Mouse (Mus musculus): Measurements from ENCODE around the gene Shroom3. TPM values are rescaled to one million over a fixed set of nuclear protein-coding genes. Genes with fewer than 3 reads are reported as not detected.

Gene Shroom3
- polyA plus RNA-seq, 1 experiment from 2014 or later = 6.4 TPM

DNA sequence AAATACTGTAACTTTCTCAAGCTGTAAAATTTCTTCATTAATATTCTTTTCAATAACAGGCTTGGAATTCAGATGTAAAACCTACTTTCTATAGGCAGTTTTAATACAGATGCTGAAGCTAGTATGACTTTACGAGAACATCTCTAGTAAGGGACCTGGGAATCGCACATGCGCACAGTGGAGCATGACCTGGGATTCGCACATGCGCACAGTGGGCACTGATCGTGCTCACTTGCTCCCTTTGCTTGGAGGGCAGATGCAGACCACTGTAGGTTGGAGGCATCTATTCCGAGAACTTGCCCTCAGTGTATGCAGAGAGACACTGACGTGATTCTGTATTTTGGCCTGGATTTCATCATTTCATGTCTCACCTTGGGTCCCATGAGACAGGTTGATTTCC lies 212.6 kb downstream of the Shroom3 start:
- no peak overlapping the region for H3K4me2 ChIP-seq (ENCODE audit: low read depth, low read length)
- WGBS = 94% methylated on average over 8 of the region's 8 CpGs
- no peak overlapping the region for H3K4me3 ChIP-seq (ENCODE audit: low read length)
- H3K27me3 ChIP-seq (replicated peaks; ENCODE audit: control insufficient read depth, insufficient read depth, low read length) = no peaks in the 10 kb centered on the region
- H3K27ac ChIP-seq (ENCODE audit: low read length) = no peak overlapping the region
- ATAC-seq = no peak
- no peaks in the 10 kb centered on the region for H3K9me3 ChIP-seq (ENCODE audit: control insufficient read depth, low read length)
- H3K36me3 ChIP-seq (ENCODE audit: control insufficient read depth, insufficient read depth, low read length) = no peaks in the 10 kb centered on the region
- peaks cover 26% of the 10 kb centered on the region for H3K4me1 ChIP-seq (ENCODE audit: control insufficient read depth, insufficient read depth, low read length)
- no peak overlapping the region for H3K9ac ChIP-seq (ENCODE audit: low read depth, low read length)

DNA sequence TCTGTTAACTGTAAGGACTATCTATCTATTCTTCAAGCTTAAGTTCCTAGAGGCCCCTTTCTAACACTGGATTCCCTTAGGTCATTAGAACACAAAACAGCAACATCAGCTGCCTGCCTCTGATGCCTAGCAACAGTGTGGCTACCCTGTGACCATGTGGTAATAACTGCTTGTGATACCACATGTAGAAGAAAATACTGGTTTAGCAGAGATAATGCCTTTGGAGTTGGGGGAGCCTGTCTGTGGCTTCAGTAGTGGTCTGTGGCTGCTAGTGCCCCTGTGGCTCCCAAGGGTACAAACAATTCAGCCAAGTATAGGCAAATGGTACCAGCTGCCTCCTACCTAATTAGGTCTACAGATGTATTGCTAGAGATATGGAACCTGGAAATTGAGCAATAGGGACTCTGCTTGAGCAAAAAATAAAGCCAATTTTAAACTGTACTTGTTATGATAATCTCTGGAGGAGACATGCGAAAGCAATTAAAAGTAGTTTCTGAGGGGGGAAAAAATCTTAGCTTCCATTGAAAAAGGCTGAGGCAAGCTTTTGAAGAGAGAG lies 213.6 kb downstream of the Shroom3 start:
- peak overlapping the region; percentile 94; the same call in 1 of the 2 replicates for H3K27ac ChIP-seq (ENCODE audit: low read length)
- WGBS = 74% methylated on average over 1 of the region's 1 CpGs
- H3K4me3 ChIP-seq (ENCODE audit: low read length) = no peak overlapping the region
- no peaks in the 10 kb centered on the region for H3K9me3 ChIP-seq (ENCODE audit: control insufficient read depth, low read length)
- no peaks in the 10 kb centered on the region for H3K27me3 ChIP-seq (replicated peaks; ENCODE audit: control insufficient read depth, insufficient read depth, low read length)
- no peak overlapping the region for H3K4me2 ChIP-seq (ENCODE audit: low read depth, low read length)
- H3K36me3 ChIP-seq (ENCODE audit: control insufficient read depth, insufficient read depth, low read length) = no peaks in the 10 kb centered on the region
- no peak for ATAC-seq
- H3K4me1 ChIP-seq (ENCODE audit: control insufficient read depth, insufficient read depth, low read length) = peaks cover 23% of the 10 kb centered on the region
- no peak overlapping the region; the same call in 1 of the 2 replicates for H3K9ac ChIP-seq (ENCODE audit: low read depth, low read length)

DNA sequence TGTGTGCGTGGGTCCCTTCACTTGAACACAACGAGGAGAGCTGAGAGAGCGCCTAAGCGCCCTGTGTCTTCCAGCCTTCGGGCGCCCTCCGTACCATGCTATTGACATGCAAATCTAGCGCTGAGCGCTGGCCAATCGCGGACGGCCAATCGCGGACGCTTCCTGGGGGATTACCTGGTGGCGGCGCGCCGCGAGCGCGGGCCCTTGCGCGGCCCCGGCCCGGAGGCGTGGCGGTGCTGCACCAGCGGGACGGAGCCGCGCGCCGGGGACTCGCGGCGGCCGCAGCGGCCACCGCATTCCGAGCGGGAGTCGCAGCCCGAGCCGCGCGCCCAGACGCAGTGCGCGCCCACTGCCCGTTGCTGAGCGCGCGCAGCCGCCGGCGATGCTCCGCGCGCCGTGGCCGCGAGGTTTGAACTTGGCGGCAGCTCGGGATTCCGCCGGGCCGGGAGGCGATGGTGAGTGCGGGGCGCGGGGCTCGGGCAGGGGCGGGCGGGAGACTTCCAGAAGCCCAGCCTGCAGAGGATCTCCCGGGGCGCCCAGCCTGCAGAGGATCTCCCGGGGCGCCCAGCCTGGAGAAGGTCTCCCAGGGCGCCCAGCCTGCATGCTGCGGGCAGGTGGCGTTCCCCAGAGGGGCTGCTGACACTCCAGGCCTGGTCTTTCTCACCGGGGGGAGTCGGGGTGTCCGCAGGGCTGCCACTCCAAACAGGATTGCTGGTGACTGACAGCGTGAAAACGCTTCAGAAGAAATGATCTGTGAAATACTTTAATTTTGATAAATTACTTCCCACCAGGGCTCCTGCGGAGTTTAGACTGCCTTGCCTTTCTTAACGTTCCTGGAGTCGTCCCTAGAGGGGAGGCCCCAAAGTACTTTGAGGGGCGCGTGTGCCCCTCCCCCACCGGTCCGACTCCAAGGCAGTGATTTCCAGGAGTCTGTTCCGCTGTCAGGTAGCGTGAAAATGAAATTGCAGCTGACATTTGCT lies 214.8 kb downstream of the Shroom3 start:
- Histone ChIP-seq H3K27ac (ENCODE audit: low read length) (peak overlapping the region; percentile 94), H3K4me3 (ENCODE audit: low read length) (peak overlapping the region; percentile 73), H3K9ac (ENCODE audit: low read depth, low read length) (peak overlapping the region; percentile 91), H3K4me2 (ENCODE audit: low read depth, low read length) (peak overlapping the region; percentile 78), H3K36me3 (ENCODE audit: control insufficient read depth, insufficient read depth, low read length) (no peaks in the 10 kb centered on the region), H3K4me1 (ENCODE audit: control insufficient read depth, insufficient read depth, low read length) (peaks cover 19% of the 10 kb centered on the region), H3K9me3 (ENCODE audit: control insufficient read depth, low read length) (no peaks in the 10 kb centered on the region), H3K27me3 (replicated peaks; ENCODE audit: control insufficient read depth, insufficient read depth, low read length) (no peaks in the 10 kb centered on the region)
- WGBS = under 1% methylated on average over 85 of the region's 96 CpGs
- peak; percentile 92 for ATAC-seq

DNA sequence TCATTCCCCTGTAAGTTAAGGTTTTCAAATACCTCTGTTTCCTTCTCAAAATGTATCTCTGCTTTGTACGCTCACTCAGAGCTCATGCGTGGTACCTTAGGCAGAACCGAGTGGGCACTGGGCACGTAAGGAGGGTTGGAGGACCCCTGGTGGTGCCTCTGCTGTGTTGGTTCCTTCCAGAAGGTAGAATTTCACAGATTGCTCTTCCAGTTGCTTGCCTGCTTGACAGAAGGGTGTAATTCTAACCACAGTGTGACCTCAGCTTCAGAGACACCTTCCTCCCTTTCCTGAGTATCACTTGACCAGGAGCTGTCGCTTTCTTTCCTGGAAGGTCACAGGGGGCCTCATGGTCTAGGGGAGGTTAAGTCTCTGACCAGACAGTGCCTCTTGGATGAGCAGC lies 217.2 kb downstream of the Shroom3 start:
- Histone ChIP-seq H3K9ac (ENCODE audit: low read depth, low read length) (peak overlapping the region; percentile 62), H3K4me1 (ENCODE audit: control insufficient read depth, insufficient read depth, low read length) (peaks cover 25% of the 10 kb centered on the region), H3K27ac (ENCODE audit: low read length) (peak overlapping the region; percentile 87), H3K27me3 (replicated peaks; ENCODE audit: control insufficient read depth, insufficient read depth, low read length) (no peaks in the 10 kb centered on the region), H3K36me3 (ENCODE audit: control insufficient read depth, insufficient read depth, low read length) (no peaks in the 10 kb centered on the region), H3K4me2 (ENCODE audit: low read depth, low read length) (peak overlapping the region; percentile 53), H3K4me3 (ENCODE audit: low read length) (peak overlapping the region; percentile 35), H3K9me3 (ENCODE audit: control insufficient read depth, low read length) (no peaks in the 10 kb centered on the region)
- no peak for ATAC-seq
- 52% methylated on average over 5 of the region's 5 CpGs for WGBS

DNA sequence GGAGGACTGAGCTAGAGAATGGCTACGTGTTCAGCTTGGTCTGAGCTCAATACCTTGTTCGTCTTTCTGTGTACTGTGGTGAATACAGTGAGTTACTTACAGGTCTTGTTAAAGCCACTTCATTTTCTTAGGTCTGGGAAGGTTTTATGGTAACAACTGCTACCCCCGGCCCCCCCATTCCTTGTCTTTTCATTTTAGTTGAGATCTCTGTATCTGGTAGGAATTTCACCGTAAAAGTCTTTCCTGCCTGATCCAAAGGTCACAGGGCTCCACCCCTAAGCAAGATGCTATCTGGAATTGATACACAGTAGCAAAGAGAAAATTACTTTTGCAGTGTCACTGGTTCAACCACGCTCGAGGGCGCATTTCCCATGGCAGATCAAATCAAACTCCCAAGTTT lies 218.6 kb downstream of the Shroom3 start:
- Histone ChIP-seq H3K27me3 (replicated peaks; ENCODE audit: control insufficient read depth, insufficient read depth, low read length) (no peaks in the 10 kb centered on the region), H3K9me3 (ENCODE audit: control insufficient read depth, low read length) (no peaks in the 10 kb centered on the region), H3K9ac (ENCODE audit: low read depth, low read length) (peak overlapping the region; percentile 41; the same call in 1 of the 2 replicates), H3K27ac (ENCODE audit: low read length) (peak overlapping the region; percentile 91), H3K4me3 (ENCODE audit: low read length) (no peak overlapping the region), H3K4me2 (ENCODE audit: low read depth, low read length) (peak overlapping the region; percentile 20), H3K4me1 (ENCODE audit: control insufficient read depth, insufficient read depth, low read length) (peaks cover 28% of the 10 kb centered on the region), H3K36me3 (ENCODE audit: control insufficient read depth, insufficient read depth, low read length) (no peaks in the 10 kb centered on the region)
- 0 out of 2 replicates have a peak, but pooled peaks have one; percentile 19 for ATAC-seq
- WGBS = 45% methylated on average over 7 of the region's 7 CpGs

DNA sequence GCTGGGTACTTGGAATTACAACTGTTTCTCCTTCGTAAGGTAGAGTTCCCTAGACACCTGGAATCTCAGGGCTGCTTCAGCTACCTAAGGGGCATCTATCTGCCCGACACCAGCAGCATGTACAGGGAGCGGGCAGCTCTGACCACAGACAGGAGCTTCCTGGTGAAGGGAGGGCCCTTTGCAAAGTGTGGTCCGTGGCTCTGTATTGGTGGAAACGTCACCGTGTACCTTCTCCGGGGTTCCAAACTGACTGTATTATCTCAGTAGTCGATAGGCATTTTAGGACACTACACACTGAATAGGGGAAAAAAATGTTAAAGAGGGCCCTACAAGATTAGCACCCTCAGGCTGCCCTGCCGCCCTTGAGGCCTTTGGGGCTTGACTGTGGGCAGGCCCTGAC lies 221.9 kb downstream of the Shroom3 start:
- H3K27ac ChIP-seq (ENCODE audit: low read length) = peak overlapping the region; percentile 57; the same call in 1 of the 2 replicates
- WGBS = 65% methylated on average over 9 of the region's 9 CpGs

DNA sequence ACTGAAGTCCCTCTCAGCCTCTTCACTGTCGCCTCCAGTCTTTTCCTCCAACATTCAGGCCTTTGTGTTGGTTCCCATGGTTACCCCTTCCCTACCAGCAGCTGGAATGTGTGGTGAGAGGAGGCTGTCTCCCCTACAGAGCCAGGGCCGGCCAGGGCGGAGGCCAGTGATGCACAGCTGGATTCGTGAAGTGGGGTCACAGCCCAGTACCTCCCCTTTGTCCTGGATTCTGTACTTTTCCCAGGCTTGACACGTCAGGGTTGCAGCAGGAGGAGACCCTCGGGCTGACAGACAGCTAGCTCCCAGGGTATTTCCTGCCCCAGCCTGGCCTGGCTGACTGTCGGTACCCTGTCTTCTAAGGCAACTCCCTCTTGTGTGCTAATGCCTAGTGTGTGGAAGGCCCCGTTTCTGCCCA lies 222.4 kb downstream of the Shroom3 start:
- H3K9ac ChIP-seq (ENCODE audit: low read depth, low read length) = peak overlapping the region; percentile 6; the same call in 1 of the 2 replicates

More for the DNA sequence above, 221.9 kb downstream of the Shroom3 start:
- no peak for ATAC-seq
- Histone ChIP-seq H3K4me2 (ENCODE audit: low read depth, low read length) (no peak overlapping the region), H3K36me3 (ENCODE audit: control insufficient read depth, insufficient read depth, low read length) (peaks cover 11% of the 10 kb centered on the region), H3K4me1 (ENCODE audit: control insufficient read depth, insufficient read depth, low read length) (peaks cover 29% of the 10 kb centered on the region), H3K4me3 (ENCODE audit: low read length) (no peak overlapping the region), H3K9me3 (ENCODE audit: control insufficient read depth, low read length) (peaks cover 5% of the 10 kb centered on the region; the same call in 1 of the 2 replicates), H3K9ac (ENCODE audit: low read depth, low read length) (peak overlapping the region; percentile 6; the same call in 1 of the 2 replicates), H3K27me3 (replicated peaks; ENCODE audit: control insufficient read depth, insufficient read depth, low read length) (no peaks in the 10 kb centered on the region)

DNA sequence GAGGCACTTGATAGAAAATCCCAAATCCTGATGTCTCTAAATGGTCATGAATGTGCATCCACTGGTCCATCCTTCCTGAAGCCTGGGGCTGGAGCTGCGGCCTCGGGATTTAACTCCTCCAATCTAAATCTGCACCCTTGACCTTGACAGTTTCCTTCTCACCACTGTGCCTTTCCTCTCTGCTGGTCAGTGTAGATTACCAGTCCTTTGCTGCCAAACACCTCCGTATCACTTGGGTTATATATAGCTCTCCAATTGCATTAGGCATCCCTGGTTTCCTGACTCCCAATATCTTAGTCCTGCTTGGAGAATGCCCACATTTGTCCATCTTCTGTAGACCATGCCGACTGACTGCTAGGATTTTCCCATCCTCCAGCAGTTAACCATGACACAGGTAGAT lies 225.0 kb downstream of the Shroom3 start:
- no peak overlapping the region for H3K4me2 ChIP-seq (ENCODE audit: low read depth, low read length)
- WGBS = 82% methylated on average over 4 of the region's 4 CpGs
- peaks cover 11% of the 10 kb centered on the region for H3K36me3 ChIP-seq (ENCODE audit: control insufficient read depth, insufficient read depth, low read length)
- H3K9ac ChIP-seq (ENCODE audit: low read depth, low read length) = no peak overlapping the region
- no peaks in the 10 kb centered on the region for H3K27me3 ChIP-seq (replicated peaks; ENCODE audit: control insufficient read depth, insufficient read depth, low read length)
- no peak for ATAC-seq
- H3K4me1 ChIP-seq (ENCODE audit: control insufficient read depth, insufficient read depth, low read length) = peaks cover 36% of the 10 kb centered on the region
- no peak overlapping the region for H3K4me3 ChIP-seq (ENCODE audit: low read length)
- H3K27ac ChIP-seq (ENCODE audit: low read length) = no peak overlapping the region
- peaks cover 5% of the 10 kb centered on the region; the same call in 1 of the 2 replicates for H3K9me3 ChIP-seq (ENCODE audit: control insufficient read depth, low read length)

More for the DNA sequence above, 222.4 kb downstream of the Shroom3 start:
- H3K9me3 ChIP-seq (ENCODE audit: control insufficient read depth, low read length) = peaks cover 5% of the 10 kb centered on the region; the same call in 1 of the 2 replicates
- no peaks in the 10 kb centered on the region for H3K27me3 ChIP-seq (replicated peaks; ENCODE audit: control insufficient read depth, insufficient read depth, low read length)
- peaks cover 11% of the 10 kb centered on the region for H3K36me3 ChIP-seq (ENCODE audit: control insufficient read depth, insufficient read depth, low read length)
- H3K4me3 ChIP-seq (ENCODE audit: low read length) = no peak overlapping the region
- 33% methylated on average over 8 of the region's 8 CpGs for WGBS
- H3K27ac ChIP-seq (ENCODE audit: low read length) = peak overlapping the region; percentile 57; the same call in 1 of the 2 replicates
- H3K4me2 ChIP-seq (ENCODE audit: low read depth, low read length) = no peak overlapping the region
- peaks cover 29% of the 10 kb centered on the region for H3K4me1 ChIP-seq (ENCODE audit: control insufficient read depth, insufficient read depth, low read length)
- ATAC-seq = peak; percentile 17; the same call in 1 of the 2 replicates

DNA sequence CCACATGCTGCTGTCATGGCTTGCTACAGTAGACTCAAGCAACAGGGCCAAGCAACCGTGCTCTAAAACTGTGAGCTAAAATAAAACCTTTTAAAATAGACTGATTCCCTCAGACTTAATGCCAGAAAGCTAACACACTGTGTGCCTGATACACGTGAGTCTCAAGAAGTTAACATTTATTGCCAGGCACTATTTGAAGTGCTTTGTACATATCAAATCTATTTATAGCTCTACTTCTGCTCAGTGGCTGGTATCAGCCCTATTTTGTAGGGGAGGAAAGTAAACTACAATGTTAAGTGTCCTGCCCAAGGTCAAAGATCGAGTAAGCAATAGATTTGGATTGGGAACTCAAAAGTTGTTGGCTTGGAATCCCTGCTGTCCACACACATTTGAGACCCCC lies 227.6 kb downstream of the Shroom3 start:
- H3K27me3 ChIP-seq (replicated peaks; ENCODE audit: control insufficient read depth, insufficient read depth, low read length) = no peaks in the 10 kb centered on the region
- no peak overlapping the region for H3K9ac ChIP-seq (ENCODE audit: low read depth, low read length)
- peaks cover 5% of the 10 kb centered on the region; the same call in 1 of the 2 replicates for H3K9me3 ChIP-seq (ENCODE audit: control insufficient read depth, low read length)
- H3K4me1 ChIP-seq (ENCODE audit: control insufficient read depth, insufficient read depth, low read length) = peaks cover 40% of the 10 kb centered on the region
- no peak; the same call in 1 of the 2 replicates for ATAC-seq
- no peak overlapping the region for H3K4me2 ChIP-seq (ENCODE audit: low read depth, low read length)
- 48% methylated on average over 3 of the region's 3 CpGs for WGBS
- H3K36me3 ChIP-seq (ENCODE audit: control insufficient read depth, insufficient read depth, low read length) = peaks cover 11% of the 10 kb centered on the region
- no peak overlapping the region for H3K4me3 ChIP-seq (ENCODE audit: low read length)
- H3K27ac ChIP-seq (ENCODE audit: low read length) = peak overlapping the region; percentile 64

All from intestine, embryonic 16.5 days (tissue).